Mouse (Mus musculus): ENCODE measurements at regions not wholly inside any gene's neighbourhood (a gene's known extent, or its start where the extent isn't known, plus 50 kb on each side); places are given as distances from the start of the nearest gene placed in this dataset.

- ATAC-seq (ENCODE audit: low FRiP score), result no peak
- Histone ChIP-seq H3K36me3 (ENCODE audit: insufficient read depth, low read length) (no peaks in the 10 kb centered on the region), H3K27ac (ENCODE audit: low read depth, low read length) (no peak overlapping the region), H3K9me3 (ENCODE audit: low read length) (no peaks in the 10 kb centered on the region), H3K4me2 (ENCODE audit: low read depth, low read length, poor library complexity, severe bottlenecking) (no peak overlapping the region), H3K4me3 (ENCODE audit: low read depth, low read length) (no peak overlapping the region), H3K4me1 (ENCODE audit: insufficient read depth, low read length) (no peaks in the 10 kb centered on the region), H3K27me3 (ENCODE audit: insufficient read depth, low read length) (no peaks in the 10 kb centered on the region), H3K9ac (replicated peaks; ENCODE audit: low read length, poor library complexity, severe bottlenecking) (no peak overlapping the region)
- no peak for TF ChIP-seq CTCF (IDR thresholded peaks at IDR 0.05)
- WGBS, result 36% methylated on average over 11 of the region's 11 CpGs
- DNase-seq (ENCODE audit: low spot score), result no peak
These were observed 64.4 kb upstream of the Hpf1 start for GRCm38 (mm10) chr8:60825676-60826442.

- no peak for TF ChIP-seq CTCF (IDR thresholded peaks at IDR 0.05)
- Histone ChIP-seq H3K9ac (replicated peaks; ENCODE audit: low read length, poor library complexity, severe bottlenecking) (no peak overlapping the region), H3K27ac (ENCODE audit: low read depth, low read length) (no peak overlapping the region), H3K4me2 (ENCODE audit: low read depth, low read length, poor library complexity, severe bottlenecking) (no peak overlapping the region), H3K4me1 (ENCODE audit: insufficient read depth, low read length) (no peaks in the 10 kb centered on the region), H3K36me3 (ENCODE audit: insufficient read depth, low read length) (no peaks in the 10 kb centered on the region), H3K4me3 (ENCODE audit: low read depth, low read length) (no peak overlapping the region), H3K9me3 (ENCODE audit: low read length) (no peaks in the 10 kb centered on the region), H3K27me3 (ENCODE audit: insufficient read depth, low read length) (no peaks in the 10 kb centered on the region)
- no peak for DNase-seq (ENCODE audit: low spot score)
- WGBS, result 92% methylated on average over 8 of the region's 8 CpGs
- ATAC-seq (ENCODE audit: low FRiP score), result no peak
These were observed 63.0 kb upstream of the Hpf1 start for GRCm38 (mm10) chr8:60827241-60827640.

GRCm38 (mm10) chr8:60829093-60829492, 61.1 kb upstream of the Hpf1 start:
- no peak overlapping the region for H3K4me3 ChIP-seq (ENCODE audit: low read depth, low read length)
- no peaks in the 10 kb centered on the region for H3K4me1 ChIP-seq (ENCODE audit: insufficient read depth, low read length)
- TF ChIP-seq CTCF (IDR thresholded peaks at IDR 0.05), result no peak
- ATAC-seq (ENCODE audit: low FRiP score) (no peak), DNase-seq (ENCODE audit: low spot score) (no peak)
- H3K27me3 ChIP-seq (ENCODE audit: insufficient read depth, low read length), result no peaks in the 10 kb centered on the region
- no peak overlapping the region for H3K9ac ChIP-seq (replicated peaks; ENCODE audit: low read length, poor library complexity, severe bottlenecking)
- WGBS, result 90% methylated on average over 4 of the region's 4 CpGs
- H3K36me3 ChIP-seq (ENCODE audit: insufficient read depth, low read length), result no peaks in the 10 kb centered on the region
- H3K9me3 ChIP-seq (ENCODE audit: low read length), result no peaks in the 10 kb centered on the region
- no peak overlapping the region for H3K4me2 ChIP-seq (ENCODE audit: low read depth, low read length, poor library complexity, severe bottlenecking)
- H3K27ac ChIP-seq (ENCODE audit: low read depth, low read length), result no peak overlapping the region

GRCm38 (mm10) chr8:60830556-60830955, 59.7 kb upstream of the Hpf1 start:
- no peak for ATAC-seq (ENCODE audit: low FRiP score)
- no peak overlapping the region for H3K9ac ChIP-seq (replicated peaks; ENCODE audit: low read length, poor library complexity, severe bottlenecking)
- no peaks in the 10 kb centered on the region for H3K9me3 ChIP-seq (ENCODE audit: low read length)
- WGBS, result 86% methylated on average over 1 of the region's 1 CpGs
- DNase-seq (ENCODE audit: low spot score), result no peak
- no peaks in the 10 kb centered on the region for H3K4me1 ChIP-seq (ENCODE audit: insufficient read depth, low read length)
- no peak overlapping the region for H3K4me2 ChIP-seq (ENCODE audit: low read depth, low read length, poor library complexity, severe bottlenecking)
- no peak overlapping the region for H3K4me3 ChIP-seq (ENCODE audit: low read depth, low read length)
- no peaks in the 10 kb centered on the region for H3K27me3 ChIP-seq (ENCODE audit: insufficient read depth, low read length)
- no peak overlapping the region for H3K27ac ChIP-seq (ENCODE audit: low read depth, low read length)
- no peaks in the 10 kb centered on the region for H3K36me3 ChIP-seq (ENCODE audit: insufficient read depth, low read length)
- no peak for TF ChIP-seq CTCF (IDR thresholded peaks at IDR 0.05)

GRCm38 (mm10) chr8:60838526-60838925, 51.7 kb upstream of the Hpf1 start:
- Histone ChIP-seq H3K4me1 (ENCODE audit: insufficient read depth, low read length) (no peaks in the 10 kb centered on the region), H3K27me3 (ENCODE audit: insufficient read depth, low read length) (no peaks in the 10 kb centered on the region), H3K36me3 (ENCODE audit: insufficient read depth, low read length) (no peaks in the 10 kb centered on the region), H3K9ac (replicated peaks; ENCODE audit: low read length, poor library complexity, severe bottlenecking) (no peak overlapping the region), H3K4me3 (ENCODE audit: low read depth, low read length) (no peak overlapping the region), H3K9me3 (ENCODE audit: low read length) (no peaks in the 10 kb centered on the region), H3K27ac (ENCODE audit: low read depth, low read length) (no peak overlapping the region), H3K4me2 (ENCODE audit: low read depth, low read length, poor library complexity, severe bottlenecking) (no peak overlapping the region)
- 8% methylated on average over 3 of the region's 3 CpGs for WGBS
- no peak for TF ChIP-seq CTCF (IDR thresholded peaks at IDR 0.05)
- DNase-seq (ENCODE audit: low spot score) (no peak), ATAC-seq (ENCODE audit: low FRiP score) (no peak)

Data from midbrain, postnatal 0 days (tissue).